Mouse (Mus musculus) liver, embryonic 16.5 days (tissue): ENCODE measurements around the gene Vmn1r138. TPM values are rescaled to one million over a fixed set of nuclear protein-coding genes. Genes with fewer than 3 reads are reported as not detected.
"Not testable (repeated sequence)": the region's sequence is repeated elsewhere in the genome, so short reads cannot be mapped to it uniquely, and the experiment has no call there.

ENCODE experiments used
- ATAC-seq: fragments of 200-750 bp; cut with Nextera tagmentation; 2 replicates; pipeline ENCODE4 v1.8.0; 2017; ENCODE audit warnings: low read depth, mild to moderate bottlenecking, moderate number of reproducible peaks, moderate library complexity
- H3K27ac ChIP-seq: fragments of 300-500 bp; sonication (generic); 2 replicates; pipeline ENCODE4 v1.5.1; 2014; ENCODE audit warnings: mild to moderate bottlenecking, low read length
- H3K27me3 ChIP-seq: fragments of 300-500 bp; sonication (generic); 2 replicates; pipeline ENCODE4 v1.6.1; 2014; ENCODE audit warnings: low read depth, low read length, mixed read lengths; ENCODE audit not compliant: control insufficient read depth, insufficient read depth
- H3K36me3 ChIP-seq: fragments of 300-500 bp; sonication (generic); 2 replicates; pipeline ENCODE4 v1.6.1; 2014; ENCODE audit warnings: mild to moderate bottlenecking; ENCODE audit not compliant: control insufficient read depth, insufficient read depth
- H3K4me1 ChIP-seq: fragments of 300-500 bp; sonication (generic); 2 replicates; pipeline ENCODE4 v1.6.1; 2014; ENCODE audit warnings: low read depth, low read length, mixed read lengths; ENCODE audit not compliant: control insufficient read depth
- H3K4me2 ChIP-seq: fragments of 300-500 bp; sonication (generic); 2 replicates; pipeline ENCODE4 v1.6.1; 2014; ENCODE audit warnings: low read depth, low read length, mixed read lengths
- H3K4me3 ChIP-seq: fragments of 300-500 bp; sonication (generic); 2 replicates; pipeline ENCODE4 v1.5.1; 2014; ENCODE audit warnings: low read depth, mild to moderate bottlenecking, low read length
- H3K9ac ChIP-seq: fragments of 300-500 bp; sonication (generic); 2 replicates; pipeline ENCODE4 v1.6.1; 2014; ENCODE audit warnings: low read depth, low read length
- H3K9me3 ChIP-seq: fragments of 300-500 bp; sonication (generic); replicated peaks from 2 replicates; pipeline ENCODE4 v1.6.1; 2016; ENCODE audit warnings: low read length; ENCODE audit not compliant: control insufficient read depth
- WGBS: fragments of 180-500 bp; shearing (Covaris S2); extraction: QIAGEN DNeasy Blood & Tissue Kit; methylation state at CpG from one replicate; pipeline ENCODE4 v1.1.7; 2014; ENCODE audit not compliant: insufficient replicate concordance; 5-methylcytosine and 5-hydroxymethylcytosine counted together
- polyA plus RNA-seq: library from polyadenylated mRNA; unstranded; fragments of >200 nt; fragmentation: Nextera tagmentation; extraction: Ambion mirVana; gene quantifications from 2 replicates; pipeline ENCODE4 v1.2.1, GENCODE M21; 2015

Gene Vmn1r138
- not detected in 2 replicates for polyA plus RNA-seq

DNA sequence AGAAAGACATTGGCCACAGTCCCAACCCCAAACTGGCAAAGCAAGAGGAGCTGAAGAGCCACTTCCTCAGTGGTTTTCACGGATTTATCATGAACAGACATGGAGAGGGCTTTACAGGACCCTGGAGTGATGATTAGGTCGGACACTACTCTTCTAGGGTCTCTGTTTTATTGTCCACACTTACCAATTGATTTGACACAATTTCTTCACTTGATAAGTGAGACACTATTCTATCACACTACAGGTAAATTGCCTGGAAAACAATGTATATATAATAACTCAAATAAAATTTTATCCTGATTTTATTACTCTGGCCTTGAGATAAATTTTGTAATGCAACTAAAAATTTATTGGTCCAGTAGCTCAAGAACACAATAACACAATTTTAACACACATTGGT, at the start of gene Vmn1r138:
Vmn1r138 (minus strand) TSS at position 101 of the 400 bp plus-strand sequence.
- H3K9me3 ChIP-seq, H3K36me3 ChIP-seq, H3K9ac ChIP-seq, ATAC-seq, H3K4me1 ChIP-seq, H3K4me3 ChIP-seq, H3K27me3 ChIP-seq, H3K4me2 ChIP-seq, H3K27ac ChIP-seq: not testable (repeated sequence)
- WGBS = no CpG with 5 or more reads among the region's 2 CpGs

DNA sequence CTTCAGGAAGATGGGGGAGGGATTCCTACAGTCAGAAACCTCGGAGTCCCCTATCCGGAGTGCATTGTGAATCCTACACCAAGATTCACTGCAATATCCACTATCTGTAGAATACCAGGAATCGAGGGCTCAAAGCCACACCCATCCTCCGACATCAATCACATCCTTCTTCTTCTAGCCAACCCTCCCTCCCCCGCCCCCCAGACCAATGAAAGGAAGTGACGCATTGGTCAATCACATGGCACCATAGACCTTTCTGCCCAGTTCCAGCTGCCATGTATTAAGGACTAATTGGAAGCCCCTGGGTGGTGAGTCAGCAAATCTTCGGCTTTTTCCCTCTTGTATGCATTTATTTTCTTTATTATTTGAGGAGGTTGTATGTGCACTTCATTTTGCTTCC, 40.1 kb upstream of the Vmn1r138 start, which contains the start of gene Vmn1r139:
Vmn1r139 (plus strand) TSS at position 301 of the 400 bp plus-strand sequence.
- not testable (repeated sequence) for H3K9me3 ChIP-seq, H3K27ac ChIP-seq, H3K36me3 ChIP-seq, H3K4me1 ChIP-seq, H3K27me3 ChIP-seq, H3K4me3 ChIP-seq, H3K9ac ChIP-seq, H3K4me2 ChIP-seq, ATAC-seq
- no CpG with 5 or more reads among the region's 7 CpGs for WGBS

- H3K27ac ChIP-seq, H3K9ac ChIP-seq, H3K4me3 ChIP-seq, H3K27me3 ChIP-seq, ATAC-seq, H3K36me3 ChIP-seq, H3K9me3 ChIP-seq, H3K4me1 ChIP-seq, H3K4me2 ChIP-seq: not testable (repeated sequence)
- no CpG with 5 or more reads among the region's 1 CpGs for WGBS
Measured at GRCm38 (mm10) chr7:22056205-22056604, 27.5 kb upstream of the Vmn1r138 start, which contains the start of gene Gm6176. Gene Gm6176 (minus strand): TSS chr7:22056305.

GRCm38 (mm10) chr7:21994287-21994686, 34.4 kb downstream of the Vmn1r138 start, which contains the start of gene Vmn1r137:
Gene Vmn1r137 (plus strand): TSS chr7:21994587.
- no CpG with 5 or more reads among the region's 3 CpGs for WGBS
- not testable (repeated sequence) for H3K27ac ChIP-seq, ATAC-seq, H3K4me1 ChIP-seq, H3K9ac ChIP-seq, H3K4me2 ChIP-seq, H3K4me3 ChIP-seq, H3K27me3 ChIP-seq, H3K36me3 ChIP-seq, H3K9me3 ChIP-seq

Other genes starting within 250 kb of the Vmn1r138 start
- gene Gm4177, start 232.2 kb downstream of the Vmn1r138 start, polyA plus RNA-seq = not detected in 2 replicates
- not detected in 2 replicates for gene Vmn1r135, start 196.5 kb downstream of the Vmn1r138 start, polyA plus RNA-seq
- not detected in 2 replicates for gene Gm5725, start 184.6 kb downstream of the Vmn1r138 start, polyA plus RNA-seq
- not detected in 2 replicates for gene Gm5891, start 107.6 kb downstream of the Vmn1r138 start, polyA plus RNA-seq
- gene Vmn1r137, start 34.3 kb downstream of the Vmn1r138 start, polyA plus RNA-seq = not detected in 2 replicates
- gene Gm6176, start 27.4 kb upstream of the Vmn1r138 start, polyA plus RNA-seq = not detected in 2 replicates
- gene Vmn1r139, start 40.2 kb upstream of the Vmn1r138 start, polyA plus RNA-seq = not detected in 2 replicates
- not detected in 2 replicates for gene Gm16451, start 89.3 kb upstream of the Vmn1r138 start, polyA plus RNA-seq
- not detected in 2 replicates for gene Gm10666, start 105.8 kb upstream of the Vmn1r138 start, polyA plus RNA-seq
- gene Vmn1r142, start 135.1 kb upstream of the Vmn1r138 start, polyA plus RNA-seq = not detected in 2 replicates
- not detected in 2 replicates for gene Vmn1r143, start 160.5 kb upstream of the Vmn1r138 start, polyA plus RNA-seq
- not detected in 2 replicates for gene Gm8653, start 172.4 kb upstream of the Vmn1r138 start, polyA plus RNA-seq
- not detected in 2 replicates for gene Gm8453, start 200.6 kb upstream of the Vmn1r138 start, polyA plus RNA-seq